Mouse (Mus musculus) lung, postnatal 0 days (tissue): ENCODE results near the gene Gm9508.

ENCODE experiments used
- CTCF ChIP-seq: IDR thresholded peaks from 2 replicates; pipeline ENCODE4 v1.5.1; 2016; ENCODE audit warnings: antibody characterized with exemption, mild to moderate bottlenecking
- EP300 ChIP-seq: IDR thresholded peaks from 2 replicates; pipeline ENCODE4 v1.6.1; 2016; ENCODE audit warnings: antibody characterized with exemption, mild to moderate bottlenecking, control low read depth

DNA sequence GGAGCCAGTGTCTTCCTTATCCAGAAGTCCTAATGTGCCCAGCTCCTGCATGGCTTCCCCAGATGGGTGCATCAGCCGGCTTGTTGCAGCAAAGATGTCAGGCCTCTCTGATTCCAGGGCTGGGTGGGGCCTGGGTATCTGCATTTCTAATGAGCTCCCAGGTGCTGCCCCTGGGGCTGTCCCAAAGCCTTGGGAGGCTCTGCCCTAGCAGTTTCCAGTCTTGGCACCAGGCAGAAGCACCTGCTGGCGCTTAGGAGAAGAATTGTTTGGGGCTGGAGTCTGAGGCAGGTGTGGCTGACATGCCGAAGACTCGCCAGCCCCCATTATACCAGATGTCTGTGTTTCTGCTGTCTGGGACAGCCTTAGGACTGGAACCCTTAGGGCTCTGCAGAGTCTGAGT lies 26.3 kb downstream of the Gm9508 start:
- TF ChIP-seq CTCF (no peak), EP300 (no peak)
